Mouse (Mus musculus) kidney, postnatal 4 days (tissue): ENCODE measurements around the gene Ip6k1.

Experiments
- DNase-seq, 2 experiments: peaks; one replicate each; pipeline ENCODE4 v3.0.0; 2021; ENCODE audit warnings: mixed read lengths in 2 of 2

Ip6k1 gene

DNA sequence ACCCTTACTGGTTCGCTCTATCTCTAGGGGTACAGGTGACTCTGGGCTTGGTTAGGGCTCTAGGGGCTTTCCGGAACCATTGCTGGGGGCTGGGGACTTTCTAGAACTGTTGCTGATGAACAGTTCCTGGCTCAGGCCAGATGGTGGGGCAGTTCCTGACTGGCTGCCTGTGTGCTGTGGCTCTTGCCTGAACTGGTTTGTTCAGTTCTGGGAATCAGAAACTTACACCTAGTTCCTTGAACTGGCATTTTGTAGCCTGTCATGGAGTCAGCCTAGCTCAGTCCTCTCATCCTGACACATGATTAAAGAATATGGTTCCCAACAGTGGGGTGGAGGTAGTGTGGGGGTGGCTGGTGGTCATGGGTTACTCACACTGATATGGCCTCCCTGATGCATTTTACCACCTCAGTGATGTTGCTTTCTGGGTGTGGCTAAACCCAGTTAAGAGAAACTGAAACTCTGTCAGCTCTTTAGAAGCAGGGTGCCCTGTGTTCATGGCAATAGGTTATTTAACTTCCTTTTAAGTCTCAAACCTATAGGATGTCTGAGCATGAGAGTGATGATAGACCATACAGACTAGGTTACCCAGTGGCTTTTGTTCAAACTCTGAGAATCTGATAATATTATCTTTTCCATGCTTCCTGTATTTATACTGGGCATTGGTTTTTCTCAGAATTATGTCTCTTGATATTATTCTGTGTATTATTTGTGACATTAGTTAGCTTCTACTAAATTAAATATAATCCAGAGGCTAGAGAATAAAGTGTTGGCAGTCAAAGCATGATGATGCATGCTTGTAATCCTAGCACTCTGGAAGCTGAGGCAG, 33.2 kb downstream of the Ip6k1 start:
- DNase-seq, result no peak

DNA sequence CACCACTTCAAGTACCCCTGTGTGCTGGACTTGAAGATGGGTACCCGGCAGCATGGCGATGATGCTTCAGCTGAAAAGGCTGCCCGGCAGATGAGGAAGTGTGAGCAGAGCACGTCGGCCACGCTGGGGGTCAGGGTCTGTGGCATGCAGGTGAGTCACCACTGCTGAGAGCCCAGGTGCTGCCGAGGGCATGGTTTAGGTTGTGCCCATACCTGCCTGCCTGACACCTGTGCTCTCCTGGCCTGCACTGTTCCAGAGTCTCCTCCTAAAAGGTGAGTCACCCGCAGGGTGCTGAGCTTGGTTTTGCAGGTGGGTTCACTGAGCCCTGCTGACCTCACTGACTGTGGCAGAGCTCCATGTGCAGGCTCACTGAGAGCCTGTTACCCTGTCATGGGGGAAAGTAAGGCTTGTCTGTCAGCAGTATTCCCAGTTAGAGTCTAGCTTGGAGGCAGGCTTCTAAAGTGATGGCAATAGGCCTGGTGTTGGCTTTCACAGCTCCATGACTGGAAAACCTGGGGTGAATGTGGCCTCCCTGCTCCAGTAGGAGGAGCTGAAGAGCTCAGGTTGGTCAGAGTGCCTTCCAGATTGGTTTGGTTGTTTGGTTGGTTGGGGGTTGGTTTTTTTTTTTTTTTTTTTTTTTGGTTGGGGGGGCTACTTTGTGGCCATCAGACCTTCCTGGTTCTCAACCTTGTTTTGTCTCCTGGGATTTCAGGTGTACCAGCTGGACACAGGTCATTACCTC, 42.6 kb downstream of the Ip6k1 start:
- DNase-seq, result no peak

DNA sequence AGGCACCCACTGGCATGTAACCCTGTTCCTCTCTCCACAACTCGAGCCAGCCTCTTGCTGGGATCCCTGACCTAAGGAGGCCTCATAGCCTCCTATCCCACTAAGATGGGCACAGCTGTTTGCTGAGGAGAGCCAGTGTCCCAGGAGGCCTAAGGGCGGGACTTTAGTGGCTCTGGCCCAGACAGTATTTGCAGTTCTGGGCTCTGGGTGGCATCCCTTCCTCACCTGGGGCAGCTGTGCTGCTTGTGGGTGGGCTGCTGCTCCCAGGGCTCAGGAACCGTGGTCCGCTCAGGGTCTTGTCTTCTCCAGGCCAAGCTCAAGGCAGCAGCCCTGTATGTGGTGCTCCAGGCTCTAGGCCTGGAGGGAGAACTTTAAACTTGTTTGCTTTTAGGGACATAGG, 44.3 kb downstream of the Ip6k1 start:
- no peak for DNase-seq

DNA sequence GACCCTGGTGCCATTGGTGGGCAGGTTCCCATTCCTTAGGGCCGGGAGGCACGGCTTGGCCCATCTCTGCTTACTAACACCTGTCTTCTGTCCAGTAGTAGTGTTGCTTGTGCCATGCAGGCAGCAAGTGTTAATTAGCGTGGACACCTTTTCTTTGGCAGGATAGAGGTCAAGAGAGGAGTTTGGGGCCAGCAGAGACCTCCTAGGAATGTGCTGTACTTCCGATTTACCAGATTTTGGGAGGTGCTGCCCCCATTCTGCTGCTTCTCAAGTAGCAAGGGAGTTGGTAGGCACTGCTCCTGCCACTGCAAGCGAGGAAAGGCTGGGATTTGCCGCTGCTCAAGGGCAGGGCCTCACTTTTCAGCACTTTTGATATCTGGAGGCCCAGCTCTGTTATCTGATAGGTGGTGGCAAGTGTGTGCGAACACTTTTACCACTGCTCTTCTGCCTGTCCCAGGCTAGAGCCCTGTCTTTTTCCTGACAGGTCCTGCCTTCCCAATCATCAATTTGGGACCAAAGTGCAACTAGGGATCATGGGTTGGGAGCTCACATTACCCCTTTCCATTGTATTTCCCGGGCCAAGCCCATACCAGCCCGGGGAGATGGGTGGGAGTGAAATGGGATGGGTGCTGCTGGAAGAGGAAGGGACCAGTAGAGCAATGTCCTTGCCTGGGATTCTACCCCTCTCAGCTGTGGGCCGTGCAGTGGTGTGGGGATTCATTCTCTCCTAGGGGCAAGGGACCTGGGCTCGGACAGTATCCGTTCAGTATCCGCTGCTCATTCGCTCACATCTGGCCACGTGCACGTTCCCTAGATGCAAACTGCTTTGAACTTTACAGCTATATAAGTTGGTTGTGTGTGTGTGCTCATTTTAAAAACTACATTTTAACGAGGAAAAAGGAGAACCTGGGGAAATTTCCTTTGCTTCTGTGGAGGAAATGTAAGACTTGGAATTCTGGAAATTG, 45.6 kb downstream of the Ip6k1 start:
- DNase-seq, result no peak

DNA sequence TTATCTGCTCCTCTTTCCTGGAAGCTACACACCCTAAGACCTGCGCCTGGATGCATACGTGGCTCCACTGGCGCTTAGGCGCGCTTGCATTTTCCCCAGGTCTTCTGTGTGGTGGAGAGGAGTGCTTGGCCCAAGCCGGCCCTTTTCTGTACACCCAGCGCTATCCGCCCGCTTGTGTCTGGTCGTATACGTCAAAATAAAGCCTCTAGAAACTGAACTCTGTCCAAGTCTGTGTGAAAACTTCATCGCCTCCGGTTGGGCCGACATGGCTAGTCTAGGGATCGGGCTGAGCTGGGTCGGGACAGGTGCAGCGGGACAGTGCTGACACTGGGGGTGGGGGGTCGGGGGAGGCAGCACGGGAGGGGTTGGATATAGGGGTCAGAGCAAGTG, 46.3 kb downstream of the Ip6k1 start:
- DNase-seq, result no peak

DNA sequence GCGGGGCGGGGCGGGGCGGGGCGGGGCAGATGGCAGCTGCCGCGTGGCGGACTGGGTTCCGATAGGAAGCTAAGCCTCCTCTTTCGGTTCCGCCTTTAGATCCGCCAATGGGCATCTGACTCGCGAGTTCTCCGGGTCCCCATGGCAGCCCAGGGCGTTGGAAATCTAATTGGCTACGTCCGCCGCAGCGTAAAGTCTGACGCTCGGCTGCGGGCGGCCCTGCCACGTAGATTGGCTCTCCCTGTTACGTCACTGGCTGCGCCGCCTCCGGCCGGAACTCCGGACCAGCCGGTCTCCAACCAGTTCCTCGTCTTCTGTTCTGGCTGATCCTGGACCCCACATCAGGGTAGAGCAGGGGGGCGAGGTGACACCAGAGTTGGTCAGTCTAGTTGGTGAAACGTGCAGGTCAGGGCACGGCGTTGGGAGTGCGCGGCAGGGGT, 46.7 kb downstream of the Ip6k1 start, which contains the start of gene Gmppb:
Gene Gmppb (plus strand): TSS at position 227 of the 440 bp plus-strand sequence.
- peak; percentile 96 to 98 for DNase-seq

DNA sequence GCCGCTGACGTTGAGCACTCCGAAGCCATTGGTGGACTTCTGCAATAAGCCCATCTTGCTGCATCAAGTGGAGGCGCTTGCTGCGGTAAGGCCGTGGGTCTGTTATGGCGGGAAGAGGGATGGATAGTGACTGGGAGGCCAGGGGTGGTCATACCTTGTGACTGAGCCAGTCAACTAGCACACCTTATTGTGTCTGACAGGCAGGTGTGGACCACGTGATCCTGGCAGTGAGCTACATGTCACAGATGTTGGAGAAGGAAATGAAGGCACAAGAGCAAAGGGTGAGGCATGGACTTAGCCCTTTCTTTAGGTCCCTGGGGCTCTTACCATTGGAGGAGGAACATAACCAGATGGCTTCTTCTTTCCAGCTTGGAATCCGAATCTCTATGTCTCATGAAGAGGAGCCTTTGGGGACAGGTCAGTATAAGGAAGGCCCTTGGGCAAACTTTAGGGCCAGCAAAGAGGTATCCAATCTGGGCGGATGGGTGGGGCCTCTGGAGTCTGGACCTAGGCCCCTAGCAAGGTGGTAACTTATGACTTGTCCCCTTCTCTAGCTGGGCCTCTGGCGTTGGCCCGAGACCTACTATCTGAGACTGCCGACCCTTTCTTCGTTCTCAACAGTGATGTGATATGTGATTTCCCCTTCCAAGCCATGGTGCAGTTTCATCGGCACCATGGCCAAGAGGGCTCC, 47.4 kb downstream of the Ip6k1 start:
- no peak for DNase-seq

DNA sequence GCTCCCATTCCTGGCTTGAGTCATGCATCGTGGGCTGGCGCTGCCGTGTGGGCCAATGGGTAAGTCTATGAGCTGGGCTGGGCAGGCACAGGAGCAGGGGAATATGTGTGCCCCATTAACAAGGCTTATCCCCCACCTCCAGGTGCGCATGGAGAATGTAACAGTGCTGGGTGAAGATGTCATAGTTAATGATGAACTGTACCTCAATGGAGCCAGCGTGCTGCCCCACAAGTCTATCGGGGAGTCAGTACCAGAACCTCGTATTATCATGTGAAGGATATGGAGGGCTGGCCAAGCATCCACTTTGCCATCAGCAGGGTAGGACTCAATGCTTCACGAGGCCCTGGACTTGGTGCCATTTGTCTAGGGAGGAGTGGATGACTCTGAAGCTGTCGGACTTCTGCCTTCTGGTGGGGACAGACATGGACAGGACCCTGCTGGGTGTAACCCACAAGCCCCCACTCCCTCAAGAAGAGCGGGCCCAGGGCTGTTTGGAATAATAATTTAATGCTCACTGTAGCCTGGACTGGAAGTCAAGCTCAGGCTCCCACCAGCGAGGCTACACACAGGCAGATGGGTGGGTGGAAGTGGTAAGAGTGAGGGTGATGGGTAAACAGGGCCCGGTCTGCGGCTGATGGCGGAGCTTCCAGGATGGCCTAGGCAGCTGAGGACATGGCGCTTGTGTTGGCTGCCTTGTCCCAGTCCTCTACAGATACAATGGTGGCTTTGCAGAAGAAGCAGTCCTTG, 49.1 kb downstream of the Ip6k1 start:
- no peak for DNase-seq

DNA sequence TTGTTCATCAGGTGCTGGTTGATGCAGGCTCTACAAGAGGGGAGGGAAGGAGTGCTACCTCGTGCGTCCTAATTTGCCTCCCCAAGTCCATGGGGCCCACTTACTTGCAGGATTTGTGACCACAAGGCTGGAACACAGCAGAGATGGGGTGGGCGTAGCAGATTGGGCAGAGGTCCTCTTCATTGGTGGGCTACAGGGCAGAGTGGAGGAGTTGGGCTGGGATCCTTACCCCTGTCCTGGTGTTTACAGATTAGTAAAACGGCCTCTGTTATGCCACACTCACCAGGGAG, 49.6 kb downstream of the Ip6k1 start:
- DNase-seq, result no peak

DNA sequence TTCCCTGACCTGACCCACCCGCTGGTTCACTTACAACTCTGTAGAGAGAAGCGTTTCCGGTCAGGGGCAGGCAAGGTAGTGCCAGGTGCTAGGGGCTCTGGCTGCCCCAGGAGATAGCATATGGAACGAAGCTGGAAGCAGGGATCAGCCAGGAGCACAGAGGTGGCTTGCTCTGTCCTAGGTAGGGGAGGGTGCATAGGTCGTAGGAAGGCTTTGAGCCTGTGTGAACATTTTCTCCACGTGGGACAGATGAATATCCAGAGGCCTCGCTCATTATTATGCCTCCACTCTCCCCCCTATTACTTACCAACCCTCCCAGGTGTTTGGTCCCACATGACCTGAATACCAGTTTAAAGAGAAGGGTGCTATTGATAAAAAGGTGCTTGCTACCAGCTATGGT, 50.1 kb downstream of the Ip6k1 start:
- DNase-seq, result no peak

DNA sequence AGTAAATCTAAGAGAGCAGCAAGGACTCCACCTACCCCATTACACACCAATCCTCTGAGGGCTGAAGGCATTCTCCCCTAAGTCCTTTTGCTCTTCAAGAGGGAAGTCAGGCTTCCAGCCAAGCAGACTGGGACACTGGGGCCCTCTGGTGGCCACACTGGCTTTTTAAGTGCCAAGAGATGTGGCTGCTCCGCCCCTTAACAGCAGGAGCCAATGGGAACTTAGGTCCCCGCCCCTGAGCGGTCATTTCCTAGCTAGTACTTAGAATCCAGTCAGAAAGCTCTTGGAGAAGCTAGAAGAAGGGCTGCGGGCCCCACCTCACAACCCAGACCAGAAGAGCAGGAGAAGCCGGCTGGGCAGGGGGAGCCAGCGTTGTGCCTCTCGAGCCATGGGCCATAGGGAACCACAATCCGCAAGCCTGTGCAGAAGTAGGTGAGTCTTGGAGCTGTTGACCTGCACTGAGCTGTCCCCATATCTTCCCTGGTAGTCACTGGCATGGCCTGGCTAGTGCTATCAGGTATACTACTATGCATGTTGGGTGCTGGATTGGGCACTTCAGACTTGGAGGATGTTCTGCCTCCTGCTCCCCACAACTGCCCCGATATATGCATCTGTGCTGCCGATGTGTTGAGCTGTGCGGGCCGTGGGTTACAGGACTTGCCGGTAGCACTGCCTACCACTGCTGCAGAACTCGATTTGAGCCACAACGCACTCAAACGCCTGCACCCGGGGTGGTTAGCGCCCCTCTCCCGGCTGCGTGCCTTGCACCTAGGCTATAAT, 50.8 kb downstream of the Ip6k1 start, which contains the start of gene Amigo3:
Gene Amigo3 (plus strand): TSS at position 275 of the 780 bp plus-strand sequence.
- peak; percentile 98 to 99 for DNase-seq

DNA sequence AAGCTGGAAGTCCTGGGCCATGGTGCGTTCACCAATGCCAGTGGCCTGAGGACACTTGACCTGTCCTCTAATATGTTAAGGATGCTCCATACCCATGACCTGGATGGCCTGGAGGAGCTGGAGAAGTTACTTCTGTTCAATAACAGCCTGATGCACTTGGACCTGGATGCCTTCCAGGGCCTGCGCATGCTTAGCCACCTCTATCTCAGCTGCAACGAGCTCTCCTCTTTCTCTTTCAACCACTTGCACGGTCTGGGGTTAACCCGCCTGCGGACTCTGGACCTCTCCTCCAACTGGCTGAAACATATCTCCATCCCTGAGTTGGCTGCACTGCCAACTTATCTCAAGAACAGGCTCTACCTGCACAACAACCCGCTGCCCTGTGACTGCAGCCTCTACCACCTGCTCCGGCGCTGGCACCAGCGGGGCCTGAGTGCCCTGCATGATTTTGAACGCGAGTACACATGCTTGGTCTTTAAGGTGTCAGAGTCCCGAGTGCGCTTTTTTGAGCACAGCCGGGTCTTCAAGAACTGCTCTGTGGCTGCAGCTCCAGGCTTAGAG, 51.4 kb downstream of the Ip6k1 start:
- DNase-seq, result no peak

DNA sequence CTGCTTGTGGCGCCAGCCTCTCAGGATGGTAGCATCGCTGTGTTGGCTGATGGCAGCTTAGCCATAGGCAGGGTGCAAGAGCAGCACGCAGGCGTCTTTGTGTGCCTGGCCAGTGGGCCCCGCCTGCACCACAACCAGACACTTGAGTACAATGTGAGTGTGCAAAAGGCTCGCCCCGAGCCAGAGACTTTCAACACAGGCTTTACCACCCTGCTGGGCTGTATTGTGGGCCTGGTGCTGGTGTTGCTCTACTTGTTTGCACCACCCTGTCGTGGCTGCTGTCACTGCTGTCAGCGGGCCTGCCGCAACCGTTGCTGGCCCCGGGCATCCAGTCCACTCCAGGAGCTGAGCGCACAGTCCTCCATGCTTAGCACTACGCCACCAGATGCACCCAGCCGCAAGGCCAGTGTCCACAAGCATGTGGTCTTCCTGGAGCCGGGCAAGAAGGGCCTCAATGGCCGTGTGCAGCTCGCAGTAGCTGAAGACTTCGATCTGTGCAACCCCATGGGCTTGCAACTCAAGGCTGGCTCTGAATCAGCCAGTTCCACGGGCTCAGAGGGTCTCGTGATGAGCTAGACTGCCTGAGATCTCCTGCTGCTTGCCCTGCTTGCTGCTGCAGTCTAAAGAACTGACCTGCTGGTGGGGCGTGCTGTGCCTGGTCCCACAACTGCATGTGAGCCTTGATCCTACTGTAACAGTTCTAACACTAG, 52.2 kb downstream of the Ip6k1 start:
- no peak for DNase-seq

DNA sequence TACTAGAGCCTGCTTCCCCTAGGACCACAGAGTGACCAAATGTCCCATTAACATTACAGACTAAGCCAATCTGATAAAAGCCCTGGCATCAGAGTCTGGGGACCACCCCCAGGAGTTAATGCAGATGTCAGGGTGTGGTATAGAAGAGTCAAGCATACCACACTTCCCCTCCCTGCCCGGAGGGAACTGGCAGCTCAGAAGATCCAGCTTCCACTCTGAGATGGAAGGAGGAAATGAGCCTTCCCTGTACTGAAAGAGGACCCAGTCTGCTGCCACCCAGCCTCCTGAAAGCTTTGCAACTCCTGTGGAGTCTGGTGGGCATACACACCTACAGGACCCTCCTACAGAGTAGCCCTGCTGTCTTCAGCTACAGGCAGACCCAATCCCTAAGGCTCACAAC, 52.8 kb downstream of the Ip6k1 start:
- no peak for DNase-seq

DNA sequence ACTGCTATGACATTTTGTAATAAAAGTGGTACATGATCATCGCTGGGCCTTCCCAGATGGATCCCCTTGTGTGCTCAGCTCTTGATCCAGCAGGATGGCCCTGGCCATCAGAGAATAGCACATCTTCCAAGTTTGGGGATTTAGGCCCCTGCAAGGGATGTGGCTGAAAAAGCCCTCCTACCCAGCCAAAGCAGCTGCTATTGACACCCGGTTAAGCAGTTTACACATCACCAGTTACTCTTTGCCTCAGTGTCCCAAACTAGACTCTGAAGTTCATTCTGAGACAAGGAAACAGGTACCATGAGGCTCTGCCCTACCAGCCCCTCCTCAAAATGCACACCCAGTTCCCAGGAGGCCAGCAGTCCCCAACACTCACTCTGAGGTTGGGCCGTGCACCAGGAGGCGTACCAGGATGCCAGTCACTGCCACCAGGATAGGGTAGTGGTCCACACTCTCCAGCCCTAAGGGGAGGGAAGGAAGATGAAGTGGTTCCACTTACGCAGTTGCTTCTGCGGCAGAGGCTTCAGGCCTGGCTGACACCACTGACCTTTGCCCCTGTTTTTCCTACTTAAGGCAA, 53.4 kb downstream of the Ip6k1 start:
- no peak for DNase-seq

DNA sequence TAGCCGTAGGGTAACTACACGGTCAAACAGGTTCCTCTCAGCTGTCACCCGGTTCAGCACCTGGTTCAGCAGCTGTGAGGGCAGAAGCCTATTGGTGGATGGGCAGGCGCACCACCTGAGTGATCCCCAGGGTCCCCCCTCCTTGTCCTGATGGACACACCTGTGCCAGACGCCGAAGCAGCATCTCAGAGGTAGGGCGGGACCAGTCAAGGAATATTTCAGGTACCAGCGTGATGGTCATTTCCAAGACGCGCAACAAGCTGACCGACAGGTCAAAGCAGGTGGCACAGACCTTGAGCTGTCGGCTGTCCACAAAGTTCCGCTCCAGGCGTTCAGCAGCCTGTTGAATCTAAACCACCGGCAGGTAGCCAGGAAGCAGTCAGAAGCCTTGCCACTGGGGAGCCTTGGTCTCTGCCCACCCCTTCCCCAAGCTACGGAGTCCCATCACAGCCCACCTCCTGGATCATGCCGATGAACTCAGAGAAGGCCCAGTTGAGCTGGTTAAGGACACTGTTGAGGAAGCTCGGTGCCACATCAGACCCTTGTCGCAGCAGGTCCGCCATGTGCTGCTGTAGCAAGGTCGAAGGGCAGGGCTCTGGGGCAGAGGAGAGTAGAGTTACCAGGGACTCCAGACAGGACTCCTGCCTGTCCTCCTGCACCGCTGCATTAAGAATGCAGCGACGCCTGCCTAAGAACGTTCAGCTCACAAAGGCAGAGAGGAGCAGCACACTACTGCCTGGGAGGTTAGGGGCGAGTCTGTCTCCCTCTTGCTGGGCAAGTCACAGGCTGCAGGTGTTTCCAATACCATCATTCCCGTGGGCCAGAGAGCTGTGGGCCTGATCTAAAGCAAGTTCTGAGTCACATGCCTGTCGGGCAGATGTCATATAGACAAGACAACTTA, 54.3 kb downstream of the Ip6k1 start:
- no peak for DNase-seq

DNA sequence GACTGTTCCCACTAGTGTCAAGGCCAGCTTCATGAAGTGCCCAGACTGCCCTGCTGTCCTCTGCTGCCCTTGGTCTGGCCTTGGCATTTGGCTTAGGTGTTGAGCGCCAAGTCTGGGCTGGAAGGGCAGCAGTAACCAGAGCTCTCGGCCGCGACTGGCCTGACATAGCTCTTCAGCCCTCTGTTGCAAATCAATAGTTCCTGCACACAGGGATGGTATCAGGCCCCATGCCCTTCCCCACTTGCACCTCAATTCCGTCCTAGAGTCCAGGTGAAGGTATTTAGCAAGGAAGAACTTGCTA, 54.9 kb downstream of the Ip6k1 start:
- DNase-seq, result no peak

DNA sequence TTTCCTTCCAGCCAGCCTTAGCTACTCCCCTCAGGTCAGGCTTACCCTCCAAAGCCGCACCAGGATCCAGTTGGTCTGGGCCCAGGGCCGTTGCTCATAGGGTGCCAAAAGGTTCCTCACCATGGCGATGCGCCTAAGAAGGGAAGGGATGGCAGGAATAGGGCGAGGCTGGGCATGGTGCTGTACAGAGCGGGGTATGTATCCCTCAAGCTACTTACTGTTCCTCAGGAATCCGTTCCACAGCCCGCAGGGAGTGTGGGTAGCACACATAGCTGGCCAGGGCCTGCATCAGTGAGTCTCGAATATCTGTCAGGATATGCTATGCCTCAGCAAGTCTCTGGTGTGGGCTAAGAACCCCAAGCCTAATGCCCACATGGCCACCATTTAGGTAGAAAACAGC, 56.0 kb downstream of the Ip6k1 start:
- DNase-seq, result no peak

DNA sequence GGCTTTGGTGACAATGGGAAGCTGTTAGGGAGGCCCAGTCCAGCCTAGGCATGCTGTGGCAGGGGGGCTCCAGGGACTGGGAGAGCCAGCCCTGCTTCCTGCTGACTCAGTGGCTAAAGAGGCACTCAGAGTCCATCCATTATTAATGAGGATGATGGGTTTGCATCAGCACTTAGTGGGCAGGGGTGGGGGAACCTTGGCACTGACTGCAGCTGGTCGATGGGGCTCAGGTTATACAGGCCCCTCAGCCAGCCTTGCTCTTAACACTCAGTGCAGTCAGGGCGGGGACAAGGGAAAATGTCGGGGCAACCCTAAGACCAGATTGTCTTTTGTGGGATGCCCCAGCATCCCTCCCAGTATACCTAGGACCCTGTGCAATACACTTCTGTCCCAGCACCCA, 59.8 kb downstream of the Ip6k1 start:
- DNase-seq, result no peak
